8 mouse cellular contexts compared by ENCODE assay signal in the genomic region with DNA sequence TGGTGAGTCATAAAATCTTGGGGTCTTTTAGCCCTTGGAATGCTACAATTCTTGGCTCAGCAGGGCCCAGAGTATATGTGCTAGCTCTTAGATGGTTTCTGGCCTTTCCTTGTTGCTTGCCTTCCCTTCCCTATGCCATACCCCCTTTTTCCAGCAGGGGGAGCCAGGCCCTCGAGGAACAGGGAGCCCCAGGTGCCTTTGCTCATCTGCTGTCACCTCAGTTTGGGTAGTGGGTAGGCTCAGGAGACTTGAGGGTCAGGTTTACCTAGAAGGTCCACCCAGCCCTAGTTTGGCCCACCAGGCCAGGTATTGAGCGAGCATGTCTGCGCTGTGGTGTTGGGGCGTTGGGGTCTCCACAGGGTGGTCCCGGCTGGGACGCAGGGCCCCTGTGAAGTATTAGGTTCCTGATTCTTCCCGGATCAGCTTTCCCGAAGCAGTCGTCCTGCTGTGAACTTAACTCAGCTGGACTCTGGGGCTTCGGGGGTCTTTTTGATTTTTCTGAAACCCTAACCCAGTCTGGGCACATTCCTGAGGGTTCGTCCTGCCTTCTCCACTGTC. TPM values are rescaled to one million over a fixed set of nuclear protein-coding genes. Genes with fewer than 3 reads are reported as not detected.
DNase-seq lines count a peak whose midpoint lies in the region; ATAC-seq lines count a peak whose summit lies in the region.

No protein-coding gene starts in this region.

- H3K9me3 ChIP-seq in embryonic facial prominence, embryonic 15.5 days (replicated peaks), result no peaks in the 10 kb centered on the region
- peaks cover 5% of the 10 kb centered on the region; the same call in 1 of the 2 replicates for H3K9me3 ChIP-seq in heart, embryonic 12.5 days (replicated peaks)
- no peaks in the 10 kb centered on the region for H3K9me3 ChIP-seq in liver, embryonic 11.5 days (ENCODE audit: control insufficient read depth, low read length)
- 0 out of 2 replicates have a peak, but pooled peaks cover 7% of the 10 kb centered on the region for H3K9me3 ChIP-seq in neural tube, embryonic 12.5 days

- no peak for ATAC-seq in embryonic facial prominence, embryonic 15.5 days (ENCODE audit: insufficient number of reproducible peaks, low FRiP score, low TSS enrichment, low read depth)
- ATAC-seq in heart, embryonic 12.5 days (ENCODE audit: insufficient number of reproducible peaks, low FRiP score), result no peak
- ATAC-seq in liver, embryonic 11.5 days (replicated peaks; ENCODE audit: low FRiP score), result 0 out of 2 replicates have a peak, but pooled peaks have one; percentile 15
- ATAC-seq in neural tube, embryonic 12.5 days (ENCODE audit: low FRiP score, low read depth), result no peak

- H3K27ac ChIP-seq in embryonic facial prominence, embryonic 15.5 days (replicated peaks), result peak overlapping the region; percentile 70
- H3K27ac ChIP-seq in heart, embryonic 12.5 days (ENCODE audit: poor library complexity, severe bottlenecking), result no peak overlapping the region
- no peak overlapping the region for H3K27ac ChIP-seq in liver, embryonic 11.5 days (ENCODE audit: low read depth, low read length)
- H3K27ac ChIP-seq in neural tube, embryonic 12.5 days, result no peak overlapping the region

- DNase-seq in B cell, adult 2 months, result peak; percentile 82 to 85
- peak; percentile 81 to 86 for DNase-seq in adrenal gland, postnatal 36 days
- DNase-seq in kidney, postnatal 10 days, result peak; percentile 91
- peak; percentile 89 for DNase-seq in liver, embryonic 11.5 days (ENCODE audit: low spot score)
- peak; percentile 81 for DNase-seq in testis, postnatal 14 days (ENCODE audit: low spot score)

- H3K4me2 ChIP-seq in embryonic facial prominence, embryonic 15.5 days (replicated peaks), result peak overlapping the region; percentile 52
- peak overlapping the region; percentile 56 for H3K4me2 ChIP-seq in heart, embryonic 12.5 days
- peak overlapping the region; percentile 56 for H3K4me2 ChIP-seq in liver, embryonic 11.5 days
- H3K4me2 ChIP-seq in neural tube, embryonic 12.5 days (replicated peaks), result 0 out of 2 replicates have a peak overlapping the region, but pooled peaks have one; percentile 2

- WGBS in embryonic facial prominence, embryonic 15.5 days, result 6% methylated on average over 11 of the region's 11 CpGs
- WGBS in heart, embryonic 12.5 days, result 10% methylated on average over 11 of the region's 11 CpGs
- WGBS in liver, embryonic 11.5 days, result 16% methylated on average over 11 of the region's 11 CpGs
- 16% methylated on average over 11 of the region's 11 CpGs for WGBS in neural tube, embryonic 12.5 days

- no peaks in the 10 kb centered on the region for H3K27me3 ChIP-seq in embryonic facial prominence, embryonic 15.5 days
- H3K27me3 ChIP-seq in heart, embryonic 12.5 days (replicated peaks), result peaks cover 16% of the 10 kb centered on the region
- no peaks in the 10 kb centered on the region for H3K27me3 ChIP-seq in liver, embryonic 11.5 days (replicated peaks; ENCODE audit: control insufficient read depth, insufficient read depth, low read length)
- H3K27me3 ChIP-seq in neural tube, embryonic 12.5 days (replicated peaks), result no peaks in the 10 kb centered on the region

- H3K9ac ChIP-seq in embryonic facial prominence, embryonic 15.5 days, result no peak overlapping the region
- 0 out of 2 replicates have a peak overlapping the region, but pooled peaks have one; percentile 23 for H3K9ac ChIP-seq in heart, embryonic 12.5 days
- no peak overlapping the region for H3K9ac ChIP-seq in liver, embryonic 11.5 days (ENCODE audit: low read depth, low read length)
- H3K9ac ChIP-seq in neural tube, embryonic 12.5 days, result no peak overlapping the region

- peaks cover 37% of the 10 kb centered on the region for H3K4me1 ChIP-seq in embryonic facial prominence, embryonic 15.5 days
- H3K4me1 ChIP-seq in heart, embryonic 12.5 days (replicated peaks), result peaks cover 28% of the 10 kb centered on the region
- H3K4me1 ChIP-seq in liver, embryonic 11.5 days (replicated peaks; ENCODE audit: control insufficient read depth, insufficient read depth, low read length), result peaks cover 23% of the 10 kb centered on the region
- peaks cover 15% of the 10 kb centered on the region for H3K4me1 ChIP-seq in neural tube, embryonic 12.5 days

- peak overlapping the region; percentile 19 for H3K4me3 ChIP-seq in embryonic facial prominence, embryonic 15.5 days (replicated peaks)
- 0 out of 2 replicates have a peak overlapping the region, but pooled peaks have one; percentile 5 for H3K4me3 ChIP-seq in heart, embryonic 12.5 days
- H3K4me3 ChIP-seq in liver, embryonic 11.5 days (ENCODE audit: low read depth, low read length), result no peak overlapping the region
- H3K4me3 ChIP-seq in neural tube, embryonic 12.5 days, result no peak overlapping the region

- H3K36me3 ChIP-seq in embryonic facial prominence, embryonic 15.5 days, result no peaks in the 10 kb centered on the region
- no peaks in the 10 kb centered on the region for H3K36me3 ChIP-seq in heart, embryonic 12.5 days
- no peaks in the 10 kb centered on the region for H3K36me3 ChIP-seq in liver, embryonic 11.5 days (ENCODE audit: control insufficient read depth, insufficient read depth, low read length)
- H3K36me3 ChIP-seq in neural tube, embryonic 12.5 days, result peaks cover 10% of the 10 kb centered on the region

RNA-seq across cellular contexts. Expression of gene Lactbl1, which starts 26.6 kb away (rescaled TPM):
- total RNA-seq in adrenal gland, postnatal 36 days (2021), result not detected
- polyA plus RNA-seq in embryonic facial prominence, embryonic 15.5 days (2015; fragmentation: Nextera tagmentation; extraction: Ambion mirVana), result 0.05 TPM in 1 of 2 replicates, not detected in the other
- polyA plus RNA-seq in heart, embryonic 12.5 days (2016; fragmentation: Nextera tagmentation; extraction: Ambion mirVana), result not detected in 2 replicates
- not detected in 2 replicates for polyA plus RNA-seq in liver, embryonic 11.5 days (2014; fragmentation: Nextera tagmentation; extraction: Ambion mirVana)
- not detected in 2 replicates for polyA plus RNA-seq in neural tube, embryonic 12.5 days (2016; fragmentation: Nextera tagmentation; extraction: Ambion mirVana)

RNA-seq across cellular contexts. Expression of gene Tex46, which starts 38.8 kb away (rescaled TPM):
- not detected for total RNA-seq in adrenal gland, postnatal 36 days (2021)
- not detected in 2 replicates for polyA plus RNA-seq in embryonic facial prominence, embryonic 15.5 days (2015; fragmentation: Nextera tagmentation; extraction: Ambion mirVana)
- not detected in 2 replicates for polyA plus RNA-seq in heart, embryonic 12.5 days (2016; fragmentation: Nextera tagmentation; extraction: Ambion mirVana)
- not detected in 2 replicates for polyA plus RNA-seq in liver, embryonic 11.5 days (2014; fragmentation: Nextera tagmentation; extraction: Ambion mirVana)
- not detected in 2 replicates for polyA plus RNA-seq in neural tube, embryonic 12.5 days (2016; fragmentation: Nextera tagmentation; extraction: Ambion mirVana)

RNA-seq across cellular contexts. Expression of gene Kdm1a, which starts 46.5 kb away (rescaled TPM):
- 10 to 100 TPM; 41.8 to 51.0 TPM for total RNA-seq in adrenal gland, postnatal 36 days (2021)
- 39.6 and 40.2 TPM in 2 replicates for polyA plus RNA-seq in embryonic facial prominence, embryonic 15.5 days (2015; fragmentation: Nextera tagmentation; extraction: Ambion mirVana)
- 46.4 and 48.3 TPM in 2 replicates for polyA plus RNA-seq in heart, embryonic 12.5 days (2016; fragmentation: Nextera tagmentation; extraction: Ambion mirVana)
- 35.4 and 37.5 TPM in 2 replicates for polyA plus RNA-seq in liver, embryonic 11.5 days (2014; fragmentation: Nextera tagmentation; extraction: Ambion mirVana)
- polyA plus RNA-seq in neural tube, embryonic 12.5 days (2016; fragmentation: Nextera tagmentation; extraction: Ambion mirVana), result 115 and 137 TPM in 2 replicates

Comparison
In these comparisons a context has a peak if more than half of its experiments do, and no peak if none do; other contexts are left out.
1. H3K4me2 ChIP-seq: peak in every context shown above with its lines; median percentile 56 in heart, embryonic 12.5 days; 56 in liver, embryonic 11.5 days; 52 in embryonic facial prominence, embryonic 15.5 days; 2 in neural tube, embryonic 12.5 days.
2. H3K4me3 ChIP-seq: peak in embryonic facial prominence, embryonic 15.5 days (single experiment) and heart, embryonic 12.5 days (single experiment); none in liver, embryonic 11.5 days (single experiment) and neural tube, embryonic 12.5 days (single experiment).
3. Peak in every context shown above with its lines, with median percentiles within 50 percentile points of each other: DNase-seq.